Mouse (Mus musculus) kidney, adult 2 months (tissue): ENCODE measurements around the gene Tmbim4.
"Not testable (repeated sequence)": the region's sequence is repeated elsewhere in the genome, so short reads cannot be mapped to it uniquely, and the experiment has no call there.

ENCODE experiments used
- CTCF ChIP-seq: fragments of 200-500 bp; conservative IDR thresholded peaks from 2 replicates; pipeline ENCODE4 v1.5.1; 2011; ENCODE audit warnings: low read depth, mild to moderate bottlenecking, control low read depth, low read length, moderate library complexity, mixed read lengths; ENCODE audit not compliant: insufficient read depth, insufficient read length
- POLR2A ChIP-seq: fragments of 200-500 bp; IDR thresholded peaks from one replicate; pipeline ENCODE4 v1.6.1; 2011; ENCODE audit warnings: low read depth, low read length, control low read depth

GRCm38 (mm10) chr10:120217099-120217498 lies 15.7 kb downstream of the Tmbim4 start:
- not testable (repeated sequence) for TF ChIP-seq CTCF, POLR2A
